Mouse (Mus musculus) gastrocnemius, postnatal 10 days (tissue): ENCODE data around the gene Adcy3. TPM values are rescaled to one million over a fixed set of nuclear protein-coding genes. Genes with fewer than 3 reads are reported as not detected.

Experiments
- DNase-seq: peaks from one replicate; pipeline ENCODE4 v3.0.0; 2021; ENCODE audit warnings: mixed read lengths
- total RNA-seq, 2 experiments: library from RNA; stranded (reverse); gene quantifications; 2 replicates each; pipeline ENCODE4 v1.2.3; 2021

Adcy3 gene
- total RNA-seq, 2 experiments from 2014 or later = 4.1 to 8.5 TPM

DNA sequence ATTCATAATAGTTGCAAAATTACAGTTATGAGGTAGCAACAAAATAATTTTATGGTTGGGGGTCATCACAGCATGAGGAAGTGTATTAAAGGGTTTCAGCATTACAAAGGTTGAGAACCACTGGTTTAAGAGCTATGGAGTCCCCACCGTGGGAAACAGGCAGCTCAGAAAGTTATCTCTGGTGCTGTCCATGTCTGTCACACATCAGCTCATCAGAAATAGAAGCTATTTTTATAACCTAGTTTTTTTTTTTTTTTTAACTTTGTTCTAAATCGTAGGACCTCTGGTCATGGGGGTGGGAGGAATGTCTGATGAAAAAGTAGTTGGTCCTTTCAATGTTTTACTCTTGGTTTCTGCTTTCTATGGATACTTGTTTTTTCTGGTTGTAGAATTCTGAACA is 110.9 kb downstream of the Adcy3 start:
- no peak for DNase-seq

DNA sequence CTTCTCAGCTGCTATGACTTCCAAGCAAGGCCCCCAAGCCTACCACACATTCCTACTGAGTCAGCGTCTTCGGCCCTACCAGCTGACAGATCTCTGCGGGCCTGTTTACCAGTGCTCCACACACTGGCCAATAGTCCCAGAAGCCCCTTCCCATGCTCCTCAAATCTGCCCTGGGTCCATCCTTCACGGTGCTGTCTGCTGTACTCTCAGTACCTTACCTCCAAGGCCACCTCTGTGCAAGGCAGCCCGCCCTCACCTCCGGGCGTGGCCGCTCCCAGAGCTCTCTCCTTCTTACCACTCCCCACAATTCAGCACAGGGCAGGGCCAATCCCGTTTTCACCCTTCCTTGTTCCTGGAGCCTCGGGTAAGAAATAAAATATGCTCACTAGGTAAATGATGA is 112.8 kb downstream of the Adcy3 start:
- DNase-seq = no peak

DNA sequence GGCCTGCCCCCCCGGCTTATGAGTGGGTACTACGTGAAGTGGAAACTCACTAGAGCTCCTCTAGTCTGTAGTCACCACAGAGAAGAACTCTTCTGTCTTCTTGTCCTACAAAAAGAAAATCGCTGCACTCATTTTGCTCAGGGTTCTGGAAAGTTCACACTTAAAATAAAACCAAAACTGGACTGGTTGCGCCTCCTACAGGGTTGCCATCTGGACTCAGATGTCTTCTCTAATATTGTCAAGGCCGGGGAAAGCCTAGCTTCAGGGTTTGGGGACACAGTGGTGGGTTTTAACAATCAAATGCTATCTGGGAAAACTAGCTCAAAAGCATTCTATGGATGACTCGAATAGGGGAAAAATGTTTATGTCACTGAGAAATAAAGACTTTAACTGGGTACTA is 116.9 kb downstream of the Adcy3 start:
- DNase-seq = no peak

DNA sequence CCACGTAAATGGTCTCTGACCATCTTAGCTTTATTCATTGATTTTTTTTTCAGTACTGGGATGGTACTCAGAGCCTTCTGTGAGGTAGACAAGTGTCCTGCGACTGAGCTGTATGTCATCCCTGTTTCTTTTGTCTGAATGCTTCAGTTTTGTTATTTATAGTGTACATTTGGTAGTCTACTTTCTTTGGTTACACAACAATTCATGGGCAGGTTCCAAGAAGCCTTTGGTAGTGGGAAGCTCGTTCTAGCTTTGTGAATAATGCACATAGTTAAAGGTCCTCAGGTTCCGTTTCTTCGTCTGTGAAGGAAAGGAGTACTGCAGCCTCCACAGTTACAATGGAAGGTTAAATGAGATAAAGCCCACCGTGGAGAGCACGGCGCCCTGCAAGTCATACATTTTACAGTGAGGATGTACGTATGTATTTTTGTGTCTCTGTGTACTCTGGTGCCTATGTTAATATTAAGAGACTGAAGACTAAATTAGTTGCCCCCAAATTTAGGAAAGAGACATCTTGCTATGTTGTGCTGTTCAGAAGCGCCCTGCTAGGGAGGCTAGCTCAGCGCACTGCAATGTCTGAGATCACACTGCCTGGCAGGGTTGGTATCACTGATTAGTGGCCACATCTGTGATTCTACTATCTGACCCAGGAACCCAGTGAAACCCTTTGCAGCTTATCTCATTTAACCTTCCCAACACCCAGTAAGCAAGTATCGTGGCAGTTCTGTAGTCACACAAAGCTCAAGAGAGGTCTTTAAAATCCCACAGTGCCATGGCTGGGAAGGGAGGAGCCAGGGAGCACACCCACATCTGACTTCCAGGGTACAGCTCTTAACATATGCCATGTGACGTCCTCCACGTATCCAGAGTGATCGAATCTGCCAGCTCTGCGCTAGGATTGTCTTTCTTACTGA is 120.1 kb downstream of the Adcy3 start:
- no peak for DNase-seq

Other genes starting within 250 kb of the Adcy3 start
- gene Pomc, start 178.2 kb upstream of the Adcy3 start, total RNA-seq = under 1 TPM; 0.49 to 0.54 TPM
- 1 to 10 TPM; 5.8 to 7.2 TPM for gene Efr3b, start 94.2 kb upstream of the Adcy3 start, total RNA-seq
- 10 to 100 TPM; 10.3 to 11.5 TPM for gene Dnajc27, start 50.5 kb upstream of the Adcy3 start, total RNA-seq
- 1 to 10 TPM; 5.1 to 5.3 TPM for gene Ptrhd1, start 100.9 kb downstream of the Adcy3 start, total RNA-seq
- 1 to 10 TPM; 3.1 to 5.6 TPM for gene Cenpo, start 101.2 kb downstream of the Adcy3 start, total RNA-seq